Mouse (Mus musculus) heart, embryonic 15.5 days (tissue): ENCODE measurements around the gene Exog. TPM values are rescaled to one million over a fixed set of nuclear protein-coding genes. Genes with fewer than 3 reads are reported as not detected.

Experiments
- ATAC-seq: fragments of 200-750 bp; cut with Nextera tagmentation; replicated peaks from 2 replicates; pipeline ENCODE4 v1.8.0; 2017; ENCODE audit warnings: low read depth, moderate TSS enrichment; ENCODE audit not compliant: insufficient number of reproducible peaks, insufficient read depth, low FRiP score
- H3K27ac ChIP-seq: fragments of 300-500 bp; sonication (generic); 2 replicates; pipeline ENCODE4 v1.5.1; 2015; ENCODE audit warnings: mild to moderate bottlenecking, inconsistent platforms
- H3K27me3 ChIP-seq: fragments of 300-500 bp; sonication (generic); 2 replicates; pipeline ENCODE4 v1.6.1; 2015; ENCODE audit warnings: inconsistent platforms
- H3K36me3 ChIP-seq: fragments of 300-500 bp; sonication (generic); 2 replicates; pipeline ENCODE4 v1.6.1; 2015; ENCODE audit warnings: mild to moderate bottlenecking, inconsistent platforms
- H3K4me1 ChIP-seq: fragments of 300-500 bp; sonication (generic); replicated peaks from 2 replicates; pipeline ENCODE4 v1.6.1; 2015; ENCODE audit warnings: inconsistent platforms
- H3K4me2 ChIP-seq: fragments of 300-500 bp; sonication (generic); 2 replicates; pipeline ENCODE4 v1.6.1; 2015; ENCODE audit warnings: inconsistent platforms, mild to moderate bottlenecking, moderate library complexity
- H3K4me3 ChIP-seq: fragments of 300-500 bp; sonication (generic); 2 replicates; pipeline ENCODE4 v1.5.1; 2015; ENCODE audit warnings: mild to moderate bottlenecking, inconsistent platforms
- H3K9ac ChIP-seq: fragments of 300-500 bp; sonication (generic); 2 replicates; pipeline ENCODE4 v1.6.1; 2015; ENCODE audit warnings: mild to moderate bottlenecking, inconsistent platforms
- H3K9me3 ChIP-seq: fragments of 300-500 bp; sonication (generic); replicated peaks from 2 replicates; pipeline ENCODE4 v1.6.1; 2016; ENCODE audit warnings: inconsistent platforms
- WGBS: fragments of 180-500 bp; shearing (Covaris S2); methylation state at CpG from one replicate; pipeline ENCODE4 v1.1.7; 2015; ENCODE audit warnings: mixed read lengths; 5-methylcytosine and 5-hydroxymethylcytosine counted together
- polyA plus RNA-seq: library from polyadenylated mRNA; unstranded; fragments of >200 nt; fragmentation: Nextera tagmentation; extraction: Ambion mirVana; gene quantifications from 2 replicates; pipeline ENCODE4 v1.2.1, GENCODE M21; 2015

Exog gene
- polyA plus RNA-seq, 1 experiment from 2014 or later, result 9.7 TPM

DNA sequence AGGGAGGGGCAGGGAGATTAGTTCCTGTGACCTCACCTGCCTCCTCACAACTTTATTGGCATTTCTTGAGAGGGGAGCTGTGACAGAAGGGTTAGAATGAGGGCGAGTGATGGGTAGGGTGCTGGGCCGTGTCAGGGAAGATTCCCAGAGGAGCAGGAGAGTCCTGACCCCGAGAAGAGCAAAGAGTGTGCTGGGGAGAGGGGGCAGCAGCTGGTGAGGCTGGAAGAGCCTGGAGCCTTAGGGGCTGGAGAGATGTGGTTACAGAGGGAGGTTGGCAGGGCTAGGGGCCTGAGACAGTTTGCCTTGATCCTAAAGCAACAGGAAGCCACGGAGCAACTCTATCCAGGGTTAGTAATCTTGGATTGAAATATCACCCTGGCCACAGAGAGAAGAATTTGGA, 36.9 kb downstream of the Exog start:
- peaks cover 20% of the 10 kb centered on the region for H3K4me1 ChIP-seq

DNA sequence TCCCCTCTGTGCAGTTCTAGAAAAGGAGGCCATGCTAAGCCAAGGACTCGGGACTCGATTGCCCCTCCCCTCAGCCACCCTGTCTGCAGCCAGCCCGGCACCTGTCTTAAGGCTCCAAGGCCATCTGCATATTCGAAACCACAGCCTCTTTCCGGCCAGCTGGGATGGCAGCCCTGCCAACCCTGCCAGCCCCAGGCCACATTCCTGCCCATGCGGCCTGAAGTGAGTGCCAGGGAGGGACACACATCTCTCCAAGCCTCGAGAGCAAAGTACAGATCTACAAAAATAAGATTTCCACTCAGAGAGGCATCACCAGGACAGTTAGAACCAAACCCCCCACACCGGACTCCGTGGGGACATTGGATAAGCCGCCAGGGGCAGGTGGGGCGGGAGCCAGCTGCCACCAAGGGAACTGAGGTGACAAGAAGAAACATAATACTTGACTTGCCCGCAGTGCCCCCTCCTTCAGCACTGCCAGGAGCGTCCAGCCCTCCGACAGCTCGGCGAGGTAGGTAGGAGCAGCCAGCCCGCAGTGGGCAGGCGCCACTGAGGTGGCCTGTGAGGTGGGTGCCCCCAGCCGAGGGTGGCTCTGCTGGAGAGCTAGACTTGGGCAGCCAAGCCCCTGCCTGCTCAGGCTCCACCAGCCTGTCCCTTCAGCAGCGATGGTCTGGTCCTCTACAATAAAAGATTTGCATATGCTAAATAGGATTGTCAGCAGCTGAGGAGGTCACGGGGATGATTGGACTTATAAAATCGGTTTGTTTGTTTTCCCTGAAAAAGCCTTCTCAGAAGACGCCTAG, 39.0 kb downstream of the Exog start:
- H3K9ac ChIP-seq, result no peak overlapping the region

More for the DNA sequence above, 36.9 kb downstream of the Exog start:
- no peak overlapping the region for H3K4me2 ChIP-seq
- no peak overlapping the region for H3K27ac ChIP-seq
- WGBS, result 77% methylated on average over 4 of the region's 4 CpGs
- no peak overlapping the region for H3K4me3 ChIP-seq
- H3K36me3 ChIP-seq, result 0 out of 2 replicates have a peak, but pooled peaks cover 8% of the 10 kb centered on the region
- H3K9ac ChIP-seq, result no peak overlapping the region
- 0 out of 2 replicates have a peak, but pooled peaks cover 3% of the 10 kb centered on the region for H3K27me3 ChIP-seq
- no peaks in the 10 kb centered on the region for H3K9me3 ChIP-seq
- ATAC-seq, result no peak

GRCm38 (mm10) chr9:119484420-119484819, 39.7 kb downstream of the Exog start:
- 66% methylated on average over 9 of the region's 9 CpGs for WGBS
- no peaks in the 10 kb centered on the region for H3K9me3 ChIP-seq
- no peak for ATAC-seq
- no peak overlapping the region for H3K9ac ChIP-seq
- H3K4me3 ChIP-seq, result no peak overlapping the region
- H3K4me1 ChIP-seq, result peaks cover 6% of the 10 kb centered on the region
- H3K36me3 ChIP-seq, result 0 out of 2 replicates have a peak, but pooled peaks cover 8% of the 10 kb centered on the region
- 0 out of 2 replicates have a peak, but pooled peaks cover 3% of the 10 kb centered on the region for H3K27me3 ChIP-seq
- no peak overlapping the region for H3K27ac ChIP-seq
- no peak overlapping the region for H3K4me2 ChIP-seq

More for the DNA sequence above, 39.0 kb downstream of the Exog start:
- Histone ChIP-seq H3K27me3 (0 out of 2 replicates have a peak, but pooled peaks cover 3% of the 10 kb centered on the region), H3K4me3 (no peak overlapping the region), H3K4me2 (no peak overlapping the region), H3K9me3 (no peaks in the 10 kb centered on the region), H3K4me1 (peaks cover 12% of the 10 kb centered on the region), H3K27ac (no peak overlapping the region), H3K36me3 (0 out of 2 replicates have a peak, but pooled peaks cover 8% of the 10 kb centered on the region)
- 63% methylated on average over 23 of the region's 23 CpGs for WGBS
- ATAC-seq, result no peak

DNA sequence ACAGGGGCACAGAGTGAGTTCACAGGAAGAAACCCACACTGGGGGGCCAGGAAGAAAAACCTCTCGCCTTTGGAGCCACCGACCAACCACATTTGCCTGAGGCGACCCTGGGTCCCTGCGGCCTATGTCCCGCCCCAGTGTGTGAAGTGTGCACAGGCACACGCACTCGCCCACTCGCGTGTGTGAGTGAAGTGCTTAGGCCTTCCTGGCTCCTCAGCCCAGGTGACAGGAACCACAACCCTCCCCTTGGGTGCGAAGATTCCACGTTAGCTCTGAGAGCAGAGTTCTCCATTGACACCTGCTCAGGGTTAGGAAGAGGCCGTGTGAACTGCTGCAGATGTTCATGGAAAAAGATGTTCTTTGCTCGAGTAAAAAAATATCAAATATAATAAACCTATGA, 40.1 kb downstream of the Exog start:
- Histone ChIP-seq H3K27ac (no peak overlapping the region), H3K4me3 (no peak overlapping the region), H3K9ac (no peak overlapping the region), H3K27me3 (0 out of 2 replicates have a peak, but pooled peaks cover 3% of the 10 kb centered on the region), H3K4me1 (peaks cover 2% of the 10 kb centered on the region), H3K9me3 (no peaks in the 10 kb centered on the region), H3K36me3 (peaks cover 11% of the 10 kb centered on the region; the same call in 1 of the 2 replicates), H3K4me2 (no peak overlapping the region)
- 87% methylated on average over 13 of the region's 13 CpGs for WGBS
- ATAC-seq, result no peak

- Histone ChIP-seq H3K9ac (no peak overlapping the region), H3K4me3 (no peak overlapping the region), H3K4me2 (no peak overlapping the region), H3K9me3 (no peaks in the 10 kb centered on the region), H3K36me3 (0 out of 2 replicates have a peak, but pooled peaks cover 5% of the 10 kb centered on the region), H3K27me3 (no peaks in the 10 kb centered on the region), H3K27ac (no peak overlapping the region), H3K4me1 (peaks cover 14% of the 10 kb centered on the region; the same call in 1 of the 2 replicates)
- WGBS, result 74% methylated on average over 9 of the region's 9 CpGs
- no peak for ATAC-seq
These were observed 51.6 kb downstream of the Exog start for GRCm38 (mm10) chr9:119496354-119496753.

- no peak overlapping the region for H3K4me3 ChIP-seq
- H3K4me1 ChIP-seq, result peaks cover 14% of the 10 kb centered on the region; the same call in 1 of the 2 replicates
- H3K27me3 ChIP-seq, result no peaks in the 10 kb centered on the region
- ATAC-seq, result no peak
- H3K36me3 ChIP-seq, result 0 out of 2 replicates have a peak, but pooled peaks cover 5% of the 10 kb centered on the region
- no peaks in the 10 kb centered on the region for H3K9me3 ChIP-seq
- 58% methylated on average over 5 of the region's 5 CpGs for WGBS
- H3K4me2 ChIP-seq, result no peak overlapping the region
- H3K9ac ChIP-seq, result no peak overlapping the region
- no peak overlapping the region for H3K27ac ChIP-seq
These were observed 52.2 kb downstream of the Exog start for GRCm38 (mm10) chr9:119496960-119497359.

- Histone ChIP-seq H3K27ac (no peak overlapping the region), H3K4me3 (no peak overlapping the region), H3K4me1 (peaks cover 14% of the 10 kb centered on the region; the same call in 1 of the 2 replicates), H3K9me3 (no peaks in the 10 kb centered on the region), H3K9ac (no peak overlapping the region), H3K4me2 (no peak overlapping the region), H3K36me3 (0 out of 2 replicates have a peak, but pooled peaks cover 5% of the 10 kb centered on the region), H3K27me3 (no peaks in the 10 kb centered on the region)
- WGBS, result 86% methylated on average over 15 of the region's 15 CpGs
- ATAC-seq, result no peak
These were observed 53.0 kb downstream of the Exog start for GRCm38 (mm10) chr9:119497546-119498246.

DNA sequence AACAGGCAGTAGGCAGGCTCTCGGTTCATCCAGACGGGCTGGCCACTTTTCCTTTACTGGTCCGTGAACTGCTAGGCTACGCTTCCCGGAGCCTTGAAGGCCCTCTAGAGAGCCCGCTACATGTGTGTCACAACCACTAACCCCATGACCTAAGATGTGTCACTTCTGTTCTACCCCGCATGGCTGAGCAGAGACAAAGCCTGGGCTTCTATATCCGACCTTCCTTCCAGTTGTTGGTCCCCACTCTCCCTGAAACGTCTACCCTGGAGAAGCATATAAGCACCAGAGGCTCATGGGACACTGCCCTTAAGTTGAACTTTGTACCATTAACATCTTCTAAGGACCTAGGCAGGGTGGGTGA, 53.5 kb downstream of the Exog start:
- no peak overlapping the region for H3K27ac ChIP-seq
- H3K9me3 ChIP-seq, result no peaks in the 10 kb centered on the region
- H3K27me3 ChIP-seq, result no peaks in the 10 kb centered on the region
- H3K4me3 ChIP-seq, result no peak overlapping the region
- WGBS, result 87% methylated on average over 9 of the region's 9 CpGs
- no peak overlapping the region for H3K4me2 ChIP-seq
- peaks cover 14% of the 10 kb centered on the region; the same call in 1 of the 2 replicates for H3K4me1 ChIP-seq
- ATAC-seq, result no peak
- no peak overlapping the region for H3K9ac ChIP-seq
- 0 out of 2 replicates have a peak, but pooled peaks cover 5% of the 10 kb centered on the region for H3K36me3 ChIP-seq

DNA sequence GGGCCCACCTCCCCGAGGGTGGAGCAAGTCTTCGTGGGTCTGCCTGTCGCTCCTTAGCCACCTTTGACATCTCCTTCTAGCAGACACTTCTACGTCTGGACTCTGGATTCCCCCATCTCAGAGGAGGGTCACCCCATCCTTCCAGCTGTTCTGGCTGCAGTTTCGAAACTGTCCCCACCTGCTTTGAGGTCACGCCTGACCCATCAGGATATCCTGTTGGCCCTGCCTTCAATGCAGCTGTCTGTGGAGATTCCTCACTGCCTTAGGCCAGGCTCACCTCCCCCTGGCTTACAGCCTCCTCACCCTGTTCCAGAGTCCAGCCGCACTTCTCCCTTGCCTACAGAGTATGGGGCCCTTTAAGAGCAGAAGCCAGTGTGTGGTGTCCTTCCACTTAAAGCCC, 54.1 kb downstream of the Exog start:
- no peaks in the 10 kb centered on the region for H3K9me3 ChIP-seq
- no peak overlapping the region for H3K4me2 ChIP-seq
- no peak for ATAC-seq
- H3K36me3 ChIP-seq, result 0 out of 2 replicates have a peak, but pooled peaks cover 2% of the 10 kb centered on the region
- peaks cover 14% of the 10 kb centered on the region; the same call in 1 of the 2 replicates for H3K4me1 ChIP-seq
- WGBS, result 74% methylated on average over 7 of the region's 7 CpGs
- no peaks in the 10 kb centered on the region for H3K27me3 ChIP-seq
- no peak overlapping the region for H3K27ac ChIP-seq
- H3K4me3 ChIP-seq, result no peak overlapping the region
- no peak overlapping the region for H3K9ac ChIP-seq

- WGBS, result 93% methylated on average over 9 of the region's 9 CpGs
- H3K9me3 ChIP-seq, result peaks cover 5% of the 10 kb centered on the region; the same call in 1 of the 2 replicates
- H3K4me2 ChIP-seq, result no peak overlapping the region
- ATAC-seq, result no peak
- no peaks in the 10 kb centered on the region for H3K27me3 ChIP-seq
- H3K4me1 ChIP-seq, result no peaks in the 10 kb centered on the region
- H3K36me3 ChIP-seq, result peaks cover 6% of the 10 kb centered on the region; the same call in 1 of the 2 replicates
- H3K9ac ChIP-seq, result no peak overlapping the region
- H3K4me3 ChIP-seq, result no peak overlapping the region
- H3K27ac ChIP-seq, result no peak overlapping the region
These were observed 58.9 kb downstream of the Exog start for GRCm38 (mm10) chr9:119503613-119504012.

DNA sequence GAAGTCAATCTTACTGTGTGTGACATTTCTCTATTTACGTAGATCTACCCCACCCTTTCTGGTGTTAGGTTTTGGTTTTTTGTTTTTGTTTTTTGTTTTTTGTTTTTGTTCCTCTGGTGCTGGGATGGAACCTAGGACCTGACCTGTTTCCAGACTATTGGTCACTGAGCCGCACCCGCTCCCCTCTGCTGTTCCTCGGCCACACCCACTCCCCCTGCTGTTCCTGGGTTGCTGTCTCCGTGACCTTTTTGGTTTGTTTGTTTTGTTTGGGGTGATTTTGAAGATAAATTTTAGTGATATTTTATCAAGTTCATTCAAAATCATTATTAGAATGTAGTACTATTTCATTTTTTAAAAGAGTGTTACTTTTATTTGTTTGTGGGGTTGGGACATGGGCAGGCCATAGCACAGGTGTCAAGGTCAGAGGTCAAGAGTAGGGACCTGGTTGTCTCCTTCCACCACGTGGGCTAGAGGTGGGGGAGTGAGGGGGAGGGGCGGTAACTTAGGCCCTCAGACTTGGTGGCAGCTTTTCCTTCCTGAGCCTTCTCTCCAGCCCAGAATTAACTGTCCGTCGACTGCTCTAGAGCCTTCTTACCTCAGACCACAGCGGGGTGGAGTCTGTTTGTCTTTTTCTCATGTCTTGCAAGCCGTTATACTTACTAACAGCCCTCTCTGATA, 60.4 kb downstream of the Exog start:
- Histone ChIP-seq H3K4me2 (no peak overlapping the region), H3K9ac (no peak overlapping the region), H3K36me3 (peaks cover 9% of the 10 kb centered on the region; the same call in 1 of the 2 replicates), H3K4me3 (no peak overlapping the region), H3K4me1 (no peaks in the 10 kb centered on the region), H3K27ac (no peak overlapping the region), H3K27me3 (no peaks in the 10 kb centered on the region), H3K9me3 (peaks cover 5% of the 10 kb centered on the region; the same call in 1 of the 2 replicates)
- 68% methylated on average over 11 of the region's 11 CpGs for WGBS
- ATAC-seq, result no peak
